Mouse (Mus musculus) neural tube, embryonic 13.5 days (tissue): ENCODE data around the gene Tns3. TPM values are rescaled to one million over a fixed set of nuclear protein-coding genes. Genes with fewer than 3 reads are reported as not detected.

Experiments
- ATAC-seq: fragments of 200-750 bp; cut with Nextera tagmentation; 2 replicates; pipeline ENCODE4 v1.8.0; 2017; ENCODE audit warnings: low read depth, mild to moderate bottlenecking, moderate TSS enrichment, moderate library complexity
- H3K27ac ChIP-seq: fragments of 300-500 bp; sonication (generic); replicated peaks from 2 replicates; pipeline ENCODE4 v1.5.1; 2015; ENCODE audit warnings: moderate library complexity, mild to moderate bottlenecking, inconsistent platforms
- H3K27me3 ChIP-seq: fragments of 300-500 bp; sonication (generic); 2 replicates; pipeline ENCODE4 v1.6.1; 2015; ENCODE audit warnings: mild to moderate bottlenecking, inconsistent platforms
- H3K36me3 ChIP-seq: fragments of 300-500 bp; sonication (generic); 2 replicates; pipeline ENCODE4 v1.6.1; 2015; ENCODE audit warnings: mild to moderate bottlenecking, inconsistent platforms
- H3K4me1 ChIP-seq: fragments of 300-500 bp; sonication (generic); replicated peaks from 2 replicates; pipeline ENCODE4 v1.6.1; 2015; ENCODE audit warnings: inconsistent platforms
- H3K4me2 ChIP-seq: fragments of 300-500 bp; sonication (generic); 2 replicates; pipeline ENCODE4 v1.6.1; 2015; ENCODE audit warnings: inconsistent platforms, mild to moderate bottlenecking, moderate library complexity
- H3K4me3 ChIP-seq: fragments of 300-500 bp; sonication (generic); 2 replicates; pipeline ENCODE4 v1.5.1; 2015; ENCODE audit warnings: mild to moderate bottlenecking, inconsistent platforms
- H3K9ac ChIP-seq: fragments of 300-500 bp; sonication (generic); 2 replicates; pipeline ENCODE4 v1.6.1; 2015; ENCODE audit warnings: moderate library complexity, mild to moderate bottlenecking, inconsistent platforms
- H3K9me3 ChIP-seq: fragments of 300-500 bp; sonication (generic); 2 replicates; pipeline ENCODE4 v1.6.1; 2016; ENCODE audit warnings: inconsistent platforms
- whole genome bisulfite sequencing: fragments of 180-500 bp; shearing (Covaris S2); methylation state at CpG from one replicate; pipeline ENCODE4 v1.1.7; 2015; 5-methylcytosine and 5-hydroxymethylcytosine counted together
- polyA plus RNA-seq: library from polyadenylated mRNA; unstranded; fragments of >200 nt; fragmentation: Nextera tagmentation; extraction: Ambion mirVana; gene quantifications from 2 replicates; pipeline ENCODE4 v1.2.1, GENCODE M21; 2015

Tns3 gene
- polyA plus RNA-seq, 1 experiment from 2014 or later = 7.9 TPM

- peak; percentile 70 for ATAC-seq
- no peaks in the 10 kb centered on the region; the same call in 1 of the 2 replicates for H3K27me3 ChIP-seq
- peak overlapping the region; percentile 42; the same call in 1 of the 2 replicates for H3K27ac ChIP-seq
- no peak overlapping the region for H3K4me3 ChIP-seq
- WGBS = 7% methylated on average over 16 of the region's 16 CpGs
- H3K9ac ChIP-seq = no peak overlapping the region
- H3K4me2 ChIP-seq = peak overlapping the region; percentile 33
- no peaks in the 10 kb centered on the region for H3K9me3 ChIP-seq
- no peaks in the 10 kb centered on the region for H3K36me3 ChIP-seq
- H3K4me1 ChIP-seq = peaks cover 26% of the 10 kb centered on the region
These were observed 28.5 kb upstream of the Tns3 start for GRCm38 (mm10) chr11:8692536-8693471.

- Histone ChIP-seq H3K4me2 (no peak overlapping the region), H3K4me1 (peaks cover 26% of the 10 kb centered on the region), H3K4me3 (no peak overlapping the region), H3K27me3 (no peaks in the 10 kb centered on the region; the same call in 1 of the 2 replicates), H3K9ac (no peak overlapping the region), H3K36me3 (no peaks in the 10 kb centered on the region), H3K27ac (no peak overlapping the region), H3K9me3 (no peaks in the 10 kb centered on the region)
- 69% methylated on average over 6 of the region's 6 CpGs for WGBS
- ATAC-seq = no peak; the same call in 1 of the 2 replicates
These were observed 27.8 kb upstream of the Tns3 start for GRCm38 (mm10) chr11:8692162-8692535.

GRCm38 (mm10) chr11:8691605-8692004 lies 27.3 kb upstream of the Tns3 start:
- Histone ChIP-seq H3K4me3 (no peak overlapping the region), H3K9ac (no peak overlapping the region), H3K27ac (no peak overlapping the region), H3K36me3 (no peaks in the 10 kb centered on the region), H3K27me3 (no peaks in the 10 kb centered on the region; the same call in 1 of the 2 replicates), H3K4me1 (peaks cover 26% of the 10 kb centered on the region), H3K9me3 (no peaks in the 10 kb centered on the region), H3K4me2 (no peak overlapping the region)
- WGBS = 59% methylated on average over 4 of the region's 4 CpGs
- no peak for ATAC-seq

- Histone ChIP-seq H3K27ac (no peak overlapping the region), H3K9ac (no peak overlapping the region), H3K4me2 (no peak overlapping the region), H3K27me3 (no peaks in the 10 kb centered on the region; the same call in 1 of the 2 replicates), H3K36me3 (no peaks in the 10 kb centered on the region), H3K4me3 (no peak overlapping the region), H3K4me1 (peaks cover 26% of the 10 kb centered on the region), H3K9me3 (no peaks in the 10 kb centered on the region)
- 87% methylated on average over 4 of the region's 4 CpGs for WGBS
- no peak for ATAC-seq
These were observed 26.3 kb upstream of the Tns3 start for GRCm38 (mm10) chr11:8690633-8691032.

- Histone ChIP-seq H3K9me3 (no peaks in the 10 kb centered on the region), H3K36me3 (no peaks in the 10 kb centered on the region), H3K9ac (no peak overlapping the region), H3K27ac (no peak overlapping the region), H3K27me3 (no peaks in the 10 kb centered on the region; the same call in 1 of the 2 replicates), H3K4me3 (no peak overlapping the region), H3K4me1 (peaks cover 26% of the 10 kb centered on the region), H3K4me2 (no peak overlapping the region)
- no peak for ATAC-seq
- 85% methylated on average over 7 of the region's 7 CpGs for WGBS
These were observed 25.2 kb upstream of the Tns3 start for GRCm38 (mm10) chr11:8689515-8689914.

- H3K27me3 ChIP-seq = no peaks in the 10 kb centered on the region; the same call in 1 of the 2 replicates
- no peak overlapping the region for H3K4me3 ChIP-seq
- H3K4me2 ChIP-seq = no peak overlapping the region
- ATAC-seq = no peak
- 96% methylated on average over 8 of the region's 8 CpGs for WGBS
- H3K4me1 ChIP-seq = peaks cover 26% of the 10 kb centered on the region
- H3K36me3 ChIP-seq = no peaks in the 10 kb centered on the region
- H3K9me3 ChIP-seq = no peaks in the 10 kb centered on the region
- no peak overlapping the region for H3K27ac ChIP-seq
- no peak overlapping the region for H3K9ac ChIP-seq
These were observed 24.6 kb upstream of the Tns3 start for GRCm38 (mm10) chr11:8688907-8689306.

- Histone ChIP-seq H3K4me2 (no peak overlapping the region), H3K4me3 (no peak overlapping the region), H3K9me3 (no peaks in the 10 kb centered on the region), H3K9ac (no peak overlapping the region), H3K27me3 (no peaks in the 10 kb centered on the region; the same call in 1 of the 2 replicates), H3K4me1 (0 out of 2 replicates have a peak, but pooled peaks cover 4% of the 10 kb centered on the region), H3K27ac (no peak overlapping the region), H3K36me3 (no peaks in the 10 kb centered on the region)
- WGBS = 87% methylated on average over 3 of the region's 3 CpGs
- ATAC-seq = no peak
These were observed 22.2 kb upstream of the Tns3 start for GRCm38 (mm10) chr11:8686501-8686900.

- 0 out of 2 replicates have a peak, but pooled peaks cover 4% of the 10 kb centered on the region for H3K4me1 ChIP-seq
- H3K4me2 ChIP-seq = no peak overlapping the region
- no peak overlapping the region for H3K27ac ChIP-seq
- ATAC-seq = no peak
- no peaks in the 10 kb centered on the region for H3K36me3 ChIP-seq
- WGBS = 91% methylated on average over 1 of the region's 1 CpGs
- no peak overlapping the region for H3K9ac ChIP-seq
- no peak overlapping the region for H3K4me3 ChIP-seq
- H3K27me3 ChIP-seq = no peaks in the 10 kb centered on the region; the same call in 1 of the 2 replicates
- no peaks in the 10 kb centered on the region for H3K9me3 ChIP-seq
These were observed 21.7 kb upstream of the Tns3 start for GRCm38 (mm10) chr11:8686061-8686460.

GRCm38 (mm10) chr11:8685195-8685594 lies 20.9 kb upstream of the Tns3 start:
- no peaks in the 10 kb centered on the region for H3K27me3 ChIP-seq
- H3K9me3 ChIP-seq = no peaks in the 10 kb centered on the region
- H3K27ac ChIP-seq = no peak overlapping the region
- H3K4me1 ChIP-seq = no peaks in the 10 kb centered on the region
- H3K4me2 ChIP-seq = no peak overlapping the region
- no peak overlapping the region for H3K4me3 ChIP-seq
- H3K36me3 ChIP-seq = no peaks in the 10 kb centered on the region
- 79% methylated on average over 3 of the region's 3 CpGs for WGBS
- no peak overlapping the region for H3K9ac ChIP-seq
- ATAC-seq = no peak

- WGBS = 88% methylated on average over 5 of the region's 5 CpGs
- no peak overlapping the region for H3K9ac ChIP-seq
- no peaks in the 10 kb centered on the region for H3K4me1 ChIP-seq
- H3K27me3 ChIP-seq = no peaks in the 10 kb centered on the region
- ATAC-seq = no peak
- H3K36me3 ChIP-seq = no peaks in the 10 kb centered on the region
- no peak overlapping the region for H3K27ac ChIP-seq
- no peak overlapping the region for H3K4me2 ChIP-seq
- no peaks in the 10 kb centered on the region for H3K9me3 ChIP-seq
- H3K4me3 ChIP-seq = no peak overlapping the region
These were observed 19.9 kb upstream of the Tns3 start for GRCm38 (mm10) chr11:8684262-8684661.

- Histone ChIP-seq H3K4me3 (no peak overlapping the region), H3K36me3 (no peaks in the 10 kb centered on the region), H3K9ac (no peak overlapping the region), H3K27me3 (no peaks in the 10 kb centered on the region), H3K9me3 (no peaks in the 10 kb centered on the region), H3K4me1 (no peaks in the 10 kb centered on the region), H3K27ac (no peak overlapping the region), H3K4me2 (no peak overlapping the region)
- 60% methylated on average over 3 of the region's 3 CpGs for WGBS
- no peak for ATAC-seq
These were observed 17.0 kb upstream of the Tns3 start for GRCm38 (mm10) chr11:8681356-8681755.

- no peak overlapping the region for H3K4me2 ChIP-seq
- no peaks in the 10 kb centered on the region for H3K9me3 ChIP-seq
- no peaks in the 10 kb centered on the region for H3K27me3 ChIP-seq
- H3K36me3 ChIP-seq = no peaks in the 10 kb centered on the region
- H3K9ac ChIP-seq = no peak overlapping the region
- ATAC-seq = no peak
- 53% methylated on average over 7 of the region's 7 CpGs for WGBS
- no peaks in the 10 kb centered on the region for H3K4me1 ChIP-seq
- no peak overlapping the region for H3K27ac ChIP-seq
- H3K4me3 ChIP-seq = no peak overlapping the region
These were observed 16.3 kb upstream of the Tns3 start for GRCm38 (mm10) chr11:8680650-8681049.
